Mouse (Mus musculus) lung, adult 2 months (tissue): Measurements from ENCODE around the gene Picalm. TPM values are rescaled to one million over a fixed set of nuclear protein-coding genes. Genes with fewer than 3 reads are reported as not detected.
A peak's percentile ranks its signal among the peaks of the same experiment; 100 is the strongest.

Experiments used
- DNase-seq: peaks from one replicate; pipeline ENCODE4 v3.0.0; 2022
- H3K4me1 ChIP-seq: fragments of 200-500 bp; 2 replicates; pipeline ENCODE4 v1.6.1; 2011; ENCODE audit warnings: low read length; ENCODE audit not compliant: control insufficient read depth, insufficient read depth
- H3K4me3 ChIP-seq: fragments of 200-500 bp; replicated peaks from 2 replicates; pipeline ENCODE3; 2011; ENCODE audit warnings: low read depth, mild to moderate bottlenecking, control low read depth, low read length; ENCODE audit errors: extremely low read depth
- CTCF ChIP-seq: fragments of 200-500 bp; IDR thresholded peaks from 2 replicates; pipeline ENCODE4 v1.5.1; 2011; ENCODE audit warnings: mild to moderate bottlenecking, low read length, control low read depth; ENCODE audit not compliant: insufficient read depth
- POLR2A ChIP-seq: fragments of 200-500 bp; IDR thresholded peaks from 2 replicates; pipeline ENCODE4 v1.6.1; 2011; ENCODE audit warnings: low read depth, mild to moderate bottlenecking, control low read depth, low read length, borderline replicate concordance; ENCODE audit errors: extremely low read depth
- WGBS: fragments of 180-500 bp; shearing (Covaris S2); methylation state at CpG from one replicate; pipeline ENCODE4 v1.1.7; 2018; 5-methylcytosine and 5-hydroxymethylcytosine counted together
- polyA plus RNA-seq: library from polyadenylated mRNA; depleted of rRNA; stranded (reverse); fragments of >200 nt; gene quantifications from 2 replicates; pipeline ENCODE4 v1.2.3, GENCODE M21; 2012; rRNA removed

The Picalm gene
- 52.4 and 74.5 TPM in 2 replicates for polyA plus RNA-seq

GRCm38 (mm10) chr7:90129732-90130392 is at the start of gene Picalm:
Picalm (plus strand) TSS chr7:90130213.
- peaks cover 8% of the 10 kb centered on the region for H3K4me1 ChIP-seq
- WGBS, result 1% methylated on average over 58 of the region's 72 CpGs
- DNase-seq, result peak; percentile 99
- no peak for TF ChIP-seq CTCF
- TF ChIP-seq POLR2A, result peak; percentile 83; the same call in 1 of the 2 replicates
- H3K4me3 ChIP-seq, result peak within 1 kb of the TSS; percentile 94

- Histone ChIP-seq H3K4me3 (no peak overlapping the region), H3K4me1 (no peaks in the 10 kb centered on the region)
- TF ChIP-seq CTCF (no peak), POLR2A (no peak)
- 69% methylated on average over 7 of the region's 7 CpGs for WGBS
- no peak for DNase-seq
Observed at GRCm38 (mm10) chr7:90083799-90084198, 46.2 kb upstream of the Picalm start.

- DNase-seq, result no peak
- Histone ChIP-seq H3K4me1 (no peaks in the 10 kb centered on the region), H3K4me3 (no peak overlapping the region)
- no peak for TF ChIP-seq CTCF
- TF ChIP-seq POLR2A, result no peak
Observed at GRCm38 (mm10) chr7:90084531-90084930, 45.5 kb upstream of the Picalm start.

- 14% methylated on average over 1 of the region's 1 CpGs for WGBS
- no peaks in the 10 kb centered on the region for H3K4me1 ChIP-seq
- DNase-seq, result no peak
- TF ChIP-seq CTCF, result no peak
- TF ChIP-seq POLR2A, result no peak
- no peak overlapping the region for H3K4me3 ChIP-seq
Observed at GRCm38 (mm10) chr7:90085713-90086112, 44.3 kb upstream of the Picalm start.

- TF ChIP-seq POLR2A (no peak), CTCF (no peak)
- no peak for DNase-seq
- Histone ChIP-seq H3K4me1 (no peaks in the 10 kb centered on the region), H3K4me3 (no peak overlapping the region)
Observed at GRCm38 (mm10) chr7:90086821-90087220, 43.2 kb upstream of the Picalm start.

GRCm38 (mm10) chr7:90090996-90091395 is 39.0 kb upstream of the Picalm start:
- TF ChIP-seq POLR2A (no peak), CTCF (no peak)
- no peak overlapping the region for H3K4me3 ChIP-seq
- no peaks in the 10 kb centered on the region for H3K4me1 ChIP-seq
- 53% methylated on average over 4 of the region's 4 CpGs for WGBS
- no peak for DNase-seq

GRCm38 (mm10) chr7:90091756-90092155 is 38.3 kb upstream of the Picalm start:
- no peak for DNase-seq
- H3K4me3 ChIP-seq, result no peak overlapping the region
- H3K4me1 ChIP-seq, result no peaks in the 10 kb centered on the region
- 28% methylated on average over 2 of the region's 2 CpGs for WGBS
- TF ChIP-seq POLR2A, result no peak
- TF ChIP-seq CTCF, result no peak

GRCm38 (mm10) chr7:90092452-90093450 is 37.3 kb upstream of the Picalm start:
- DNase-seq, result no peak
- Histone ChIP-seq H3K4me1 (no peaks in the 10 kb centered on the region), H3K4me3 (no peak overlapping the region)
- TF ChIP-seq POLR2A (no peak), CTCF (no peak)
- WGBS, result 78% methylated on average over 8 of the region's 8 CpGs

- no peak for TF ChIP-seq CTCF
- no peak for TF ChIP-seq POLR2A
- DNase-seq, result no peak
- Histone ChIP-seq H3K4me1 (no peaks in the 10 kb centered on the region), H3K4me3 (no peak overlapping the region)
- WGBS, result 82% methylated on average over 5 of the region's 5 CpGs
Observed at GRCm38 (mm10) chr7:90095097-90095496, 34.9 kb upstream of the Picalm start.

- 71% methylated on average over 6 of the region's 6 CpGs for WGBS
- peak; percentile 6 for DNase-seq
- no peak for TF ChIP-seq CTCF
- no peak for TF ChIP-seq POLR2A
Observed at GRCm38 (mm10) chr7:90095766-90096372, 34.1 kb upstream of the Picalm start.

More at GRCm38 (mm10) chr7:90095766-90096372, 34.1 kb upstream of the Picalm start:
- H3K4me3 ChIP-seq, result no peak overlapping the region
- no peaks in the 10 kb centered on the region for H3K4me1 ChIP-seq
